Mouse (Mus musculus) CH12.LX (cell line): ENCODE measurements around the gene Rab11fip5. TPM values are rescaled to one million over a fixed set of nuclear protein-coding genes. Genes with fewer than 3 reads are reported as not detected.

Experiments
- DNase-seq: peaks from one replicate; pipeline ENCODE4 v3.0.0-alpha.2; 2013; ENCODE audit errors: extremely low read depth
- H3K27ac ChIP-seq: 2 replicates; pipeline ENCODE4 v1.5.1; 2012; ENCODE audit warnings: low read depth, mild to moderate bottlenecking, control low read depth, moderate library complexity; ENCODE audit not compliant: insufficient read depth
- H3K27me3 ChIP-seq: replicated peaks from 2 replicates; pipeline ENCODE3; 2012; ENCODE audit warnings: inconsistent platforms
- H3K36me3 ChIP-seq, 2 experiments: replicated peaks in 1 of 2; 2 replicates each; pipeline versions ENCODE3 to v1.6.1; 2012; ENCODE audit warnings: inconsistent platforms in 1 of 2, low read length in 1 of 2, mild to moderate bottlenecking in 1 of 2, mixed read lengths in 1 of 2, moderate library complexity in 1 of 2; ENCODE audit not compliant: control insufficient read depth in 1 of 2, insufficient read depth in 1 of 2
- H3K4me1 ChIP-seq, 2 experiments: 2 replicates each; pipeline ENCODE4 v1.6.1; 2012; ENCODE audit warnings: inconsistent platforms in 1 of 2, moderate library complexity in 1 of 2; ENCODE audit not compliant: insufficient read depth in 2 of 2, control insufficient read depth in 1 of 2
- H3K4me2 ChIP-seq: 2 replicates; pipeline ENCODE4 v1.6.1; 2012; ENCODE audit warnings: low read depth, mild to moderate bottlenecking, control low read depth; ENCODE audit not compliant: poor library complexity, insufficient read depth, severe bottlenecking
- H3K4me3 ChIP-seq, 3 experiments: fragments of 150-350 bp in 1 of 3; sonication (generic) in 1 of 3; replicated peaks in 1 of 3; 2 replicates each; pipeline versions ENCODE3 to v1.5.1; 2011 to 2012; ENCODE audit warnings: low read depth in 2 of 3, low read length in 2 of 3, mild to moderate bottlenecking in 2 of 3, moderate library complexity in 2 of 3, control low read depth in 1 of 3, improper control_type of control experiment in 1 of 3, inconsistent platforms in 1 of 3, mixed read lengths in 1 of 3; ENCODE audit not compliant: poor library complexity in 1 of 3
- H3K79me2 ChIP-seq: replicated peaks from 2 replicates; pipeline ENCODE4 v1.6.1; 2012; ENCODE audit warnings: mild to moderate bottlenecking, moderate library complexity; ENCODE audit not compliant: control insufficient read depth, poor library complexity, insufficient read depth, severe bottlenecking; ENCODE audit errors: extremely low read depth
- H3K9ac ChIP-seq: 2 replicates; pipeline ENCODE4 v1.6.1; 2012; ENCODE audit warnings: low read depth, mild to moderate bottlenecking, control low read depth, moderate library complexity; ENCODE audit not compliant: insufficient read depth
- H3K9me3 ChIP-seq: replicated peaks from 2 replicates; pipeline ENCODE3; 2012; ENCODE audit warnings: low read length, inconsistent platforms, mixed read lengths
- CHD2 ChIP-seq: IDR thresholded peaks from 2 replicates; pipeline ENCODE4 v1.6.1; 2011; ENCODE audit warnings: low read length, improper control_type of control experiment
- CTCF ChIP-seq, 2 experiments: IDR thresholded peaks in 1 of 2; conservative IDR thresholded peaks in 1 of 2; 2 replicates each; pipeline ENCODE4 v1.5.1; 2011 to 2012; ENCODE audit warnings: low read depth in 2 of 2, low read length in 2 of 2, improper control_type of control experiment in 1 of 2, inconsistent platforms in 1 of 2, mild to moderate bottlenecking in 1 of 2, moderate library complexity in 1 of 2
- E2F4 ChIP-seq: IDR thresholded peaks from 2 replicates; pipeline ENCODE4 v1.6.1; 2011; ENCODE audit warnings: low read depth, low read length, improper control_type of control experiment; ENCODE audit not compliant: insufficient replicate concordance
- ELF1 ChIP-seq: IDR thresholded peaks from 2 replicates; pipeline ENCODE4 v1.6.1; 2014; ENCODE audit warnings: low read depth, mild to moderate bottlenecking, inconsistent platforms, low read length, improper control_type of control experiment
- ETS1 ChIP-seq: conservative IDR thresholded peaks from 2 replicates; pipeline ENCODE4 v1.6.1; 2012; ENCODE audit warnings: low read depth, mild to moderate bottlenecking, inconsistent platforms, low read length, improper control_type of control experiment, moderate library complexity
- GABPA ChIP-seq: IDR thresholded peaks from 2 replicates; pipeline ENCODE4 v1.6.1; 2012; ENCODE audit warnings: low read depth, low read length, improper control_type of control experiment, inconsistent platforms; ENCODE audit not compliant: insufficient replicate concordance
- HCFC1 ChIP-seq: IDR thresholded peaks from 2 replicates; pipeline ENCODE4 v1.6.1; 2012; ENCODE audit warnings: low read depth, mild to moderate bottlenecking, inconsistent platforms, low read length, improper control_type of control experiment
- IRF4 ChIP-seq: IDR thresholded peaks from 2 replicates; pipeline ENCODE4 v1.6.1; 2014; ENCODE audit warnings: low read depth, mild to moderate bottlenecking, inconsistent platforms, low read length, improper control_type of control experiment
- JUND ChIP-seq: conservative IDR thresholded peaks from 2 replicates; pipeline ENCODE4 v1.6.1; 2011; ENCODE audit warnings: low read depth, low read length, improper control_type of control experiment
- KAT2A ChIP-seq: IDR thresholded peaks from 2 replicates; pipeline ENCODE4 v1.6.1; 2012; ENCODE audit warnings: low read length, improper control_type of control experiment, inconsistent platforms; ENCODE audit not compliant: insufficient replicate concordance
- MEF2A ChIP-seq: IDR thresholded peaks from 2 replicates; pipeline ENCODE4 v1.6.1; 2014; ENCODE audit warnings: low read depth, mild to moderate bottlenecking, inconsistent platforms, low read length, improper control_type of control experiment, borderline replicate concordance
- MXI1 ChIP-seq: IDR thresholded peaks from 2 replicates; pipeline ENCODE4 v1.6.1; 2011; ENCODE audit warnings: mild to moderate bottlenecking, low read depth, low read length, improper control_type of control experiment
- MYC ChIP-seq: IDR thresholded peaks from 2 replicates; pipeline ENCODE4 v1.6.1; 2011; ENCODE audit warnings: low read depth, mild to moderate bottlenecking, improper control_type of control experiment, low read length
- NELFE ChIP-seq: IDR thresholded peaks from 2 replicates; pipeline ENCODE4 v1.6.1; 2011; ENCODE audit warnings: low read depth, low read length, improper control_type of control experiment
- POLR2AphosphoS2 ChIP-seq: IDR thresholded peaks from 2 replicates; pipeline ENCODE4 v1.6.1; 2011; ENCODE audit warnings: low read depth, low read length, improper control_type of control experiment
- RAD21 ChIP-seq: IDR thresholded peaks from 2 replicates; pipeline ENCODE4 v1.6.1; 2011; ENCODE audit warnings: low read depth, mild to moderate bottlenecking, low read length, improper control_type of control experiment, moderate library complexity
- RCOR1 ChIP-seq: conservative IDR thresholded peaks from 2 replicates; pipeline ENCODE4 v1.6.1; 2012; ENCODE audit warnings: low read depth, mild to moderate bottlenecking, inconsistent platforms, low read length, improper control_type of control experiment
- SIN3A ChIP-seq: IDR thresholded peaks from 2 replicates; pipeline ENCODE4 v1.6.1; 2012; ENCODE audit warnings: low read length, improper control_type of control experiment, inconsistent platforms
- TBP ChIP-seq: conservative IDR thresholded peaks from 2 replicates; pipeline ENCODE4 v1.6.1; 2011; ENCODE audit warnings: low read depth, low read length, improper control_type of control experiment
- TCF12 ChIP-seq: IDR thresholded peaks from 2 replicates; pipeline ENCODE4 v1.6.1; 2014; ENCODE audit warnings: low read depth, mild to moderate bottlenecking, inconsistent platforms, low read length, improper control_type of control experiment
- UBTF ChIP-seq: IDR thresholded peaks from 2 replicates; pipeline ENCODE4 v1.6.1; 2012; ENCODE audit warnings: low read depth, mild to moderate bottlenecking, inconsistent platforms, low read length, improper control_type of control experiment, moderate library complexity
- ZKSCAN1 ChIP-seq: IDR thresholded peaks from 2 replicates; pipeline ENCODE4 v1.6.1; 2012; ENCODE audit warnings: low read depth, inconsistent platforms, low read length, improper control_type of control experiment, borderline replicate concordance
- ZMIZ1 ChIP-seq: IDR thresholded peaks from 2 replicates; pipeline ENCODE4 v1.6.1; 2012; ENCODE audit warnings: low read depth, mild to moderate bottlenecking, inconsistent platforms, low read length, improper control_type of control experiment
- dilution Hi-C: fragments of 300-500 bp; cut with MboI; formaldehyde crosslinking; loops from 2 replicates; pipeline ENCODE4 v1.14.3; 2020; ENCODE audit warnings: low sequenced_read_pairs; ENCODE audit not compliant: extremely low pct_unique_long_range_greater_than_20kb, extremely low pct_ligation_motif_present
- in situ Hi-C: fragments of 300-500 bp; cut with MboI; formaldehyde crosslinking; loops from 3 replicates; pipeline ENCODE4 v1.14.3; 2019; ENCODE audit warnings: low sequenced_read_pairs, low pct_ligation_motif_present, low pct_unique_long_range_greater_than_20kb, mixed read lengths
- polyA plus RNA-seq: library from polyadenylated mRNA; unstranded; fragments of >175 nt; gene quantifications from 2 replicates; pipeline ENCODE4 v1.2.1, GENCODE M21; 2012; ENCODE audit warnings: low read depth; ENCODE audit not compliant: insufficient read length
- total RNA-seq, 2 experiments: library from RNA; depleted of rRNA; stranded (reverse); fragments of 300-350 nt in 1 of 2; fragments of >200 nt in 1 of 2; gene quantifications; 2 replicates each; pipeline ENCODE4 v1.2.3; 2012 to 2014

Rab11fip5 gene
- total and polyA plus RNA-seq, 3 experiments = 0.13 to 0.30 (median 0.17) TPM

DNA sequence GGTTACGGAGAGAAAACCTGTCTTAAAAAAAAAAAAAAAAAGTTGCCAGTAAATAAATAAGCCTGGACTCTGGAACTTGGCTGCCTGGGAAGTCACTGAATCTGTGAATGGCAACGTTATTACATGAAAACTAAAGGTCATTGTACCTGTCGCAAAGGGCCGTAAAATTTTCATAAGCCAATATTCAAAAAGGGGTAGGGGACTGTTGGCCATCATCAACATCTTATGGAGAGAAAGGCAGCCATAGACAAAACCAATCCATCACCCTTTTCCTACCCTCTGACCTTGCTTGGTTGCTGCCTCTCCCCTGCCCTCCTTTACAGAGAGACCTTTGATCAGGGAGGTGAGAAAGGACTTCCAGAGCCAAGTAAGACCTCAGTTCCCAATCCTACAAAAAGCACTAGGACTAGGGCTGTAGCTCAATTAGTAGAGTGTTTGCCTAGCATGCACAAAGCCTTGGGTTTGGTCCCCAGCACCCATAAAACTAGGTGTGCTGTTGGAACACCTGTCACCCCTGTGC is 44.7 kb downstream of the Rab11fip5 start:
- H3K79me2 ChIP-seq = no peaks in the 10 kb centered on the region
- TF ChIP-seq MYC = no peak
- no peak for TF ChIP-seq KAT2A
- no peak for TF ChIP-seq CHD2
- TF ChIP-seq MXI1 = no peak
- no peak for TF ChIP-seq JUND
- TF ChIP-seq NELFE = no peak
- no peak for TF ChIP-seq RCOR1
- TF ChIP-seq ZKSCAN1 = no peak
- TF ChIP-seq POLR2AphosphoS2 = no peak
- no peak for TF ChIP-seq E2F4
- no peak overlapping the region for H3K4me3 ChIP-seq
- in situ Hi-C loops (no loop called here), dilution Hi-C loops (no loop called here)
- H3K9me3 ChIP-seq = no peaks in the 10 kb centered on the region
- no peaks in the 10 kb centered on the region for H3K36me3 ChIP-seq
- DNase-seq = no peak
- no peak overlapping the region for H3K4me2 ChIP-seq
- H3K27me3 ChIP-seq = peaks cover 15% of the 10 kb centered on the region
- no peak overlapping the region for H3K9ac ChIP-seq
- H3K27ac ChIP-seq = no peak overlapping the region
- H3K4me1 ChIP-seq = peaks cover 3 to 32% of the 10 kb centered on the region in 2 experiments; a peak in 3 of 4 replicates

DNA sequence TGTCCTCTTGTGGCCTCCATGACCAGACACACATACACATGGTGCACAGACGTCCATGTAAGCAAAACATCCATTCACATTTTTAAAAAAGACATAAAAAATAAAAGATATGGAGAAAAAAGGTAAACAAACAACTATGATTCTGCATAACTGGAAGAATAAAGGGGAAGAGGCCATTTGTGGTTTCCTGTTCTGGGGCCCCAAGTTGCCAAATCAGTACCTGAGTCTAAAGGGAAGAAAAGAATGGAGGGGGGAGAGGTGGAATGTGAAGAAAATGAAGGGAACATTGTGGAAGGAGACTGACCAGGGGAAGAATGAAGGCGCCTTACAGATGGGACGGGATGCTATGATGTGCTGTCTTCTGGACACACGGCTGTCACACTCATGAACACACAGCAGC is 47.9 kb downstream of the Rab11fip5 start:
- Histone ChIP-seq H3K36me3 (no peaks in the 10 kb centered on the region), H3K27me3 (no peaks in the 10 kb centered on the region), H3K9me3 (no peaks in the 10 kb centered on the region), H3K4me1 (peaks cover 5 to 30% of the 10 kb centered on the region in 2 experiments; a peak in 3 of 4 replicates), H3K4me3 (no peak overlapping the region), H3K27ac (no peak overlapping the region), H3K9ac (no peak overlapping the region), H3K4me2 (no peak overlapping the region), H3K79me2 (no peaks in the 10 kb centered on the region)
- DNase-seq = no peak
- dilution Hi-C loops = no loop called here
- in situ Hi-C loops = no loop called here
- TF ChIP-seq MEF2A (no peak), RCOR1 (no peak)

DNA sequence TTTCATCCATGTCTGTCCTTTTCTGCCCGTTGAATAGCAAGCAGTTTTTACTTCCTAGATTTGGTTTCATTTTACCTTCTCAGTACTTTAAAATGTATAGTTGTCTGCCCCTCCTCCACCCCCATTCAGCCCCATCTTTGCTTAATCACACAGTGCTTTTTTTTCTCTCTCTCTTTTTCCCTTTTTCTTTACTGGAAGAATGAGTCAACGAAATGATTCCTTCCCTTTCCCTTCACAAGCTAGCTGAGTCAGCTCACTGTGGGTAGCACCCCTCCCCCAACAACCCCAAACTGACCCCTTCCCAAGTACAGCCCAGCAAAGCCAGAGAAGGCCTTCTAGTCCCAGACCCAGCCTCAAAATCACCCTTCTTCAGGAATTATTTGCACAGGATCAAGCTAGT is 49.3 kb downstream of the Rab11fip5 start:
- Histone ChIP-seq H3K9ac (no peak overlapping the region), H3K9me3 (no peaks in the 10 kb centered on the region), H3K4me1 (peaks cover 5 to 30% of the 10 kb centered on the region in 2 experiments; a peak in 3 of 4 replicates), H3K4me2 (no peak overlapping the region), H3K27ac (no peak overlapping the region), H3K79me2 (no peaks in the 10 kb centered on the region), H3K27me3 (no peaks in the 10 kb centered on the region), H3K36me3 (no peaks in the 10 kb centered on the region), H3K4me3 (no peak overlapping the region)
- DNase-seq = no peak
- dilution Hi-C loops = no loop called here
- in situ Hi-C loops = no loop called here
- no peak for TF ChIP-seq MEF2A
- TF ChIP-seq GABPA = no peak
- TF ChIP-seq MXI1 = no peak
- TF ChIP-seq ELF1 = no peak
- no peak for TF ChIP-seq ETS1
- no peak for TF ChIP-seq CHD2
- TF ChIP-seq CTCF (conservative IDR thresholded peaks at IDR 0.05 in 1 of 2, IDR thresholded peaks at IDR 0.05 in 1 of 2; ENCODE audit: low read depth in 2 of 2, low read length in 2 of 2) = no peak
- no peak for TF ChIP-seq UBTF
- TF ChIP-seq HCFC1 = no peak
- TF ChIP-seq TBP = no peak
- TF ChIP-seq ZMIZ1 = no peak
- TF ChIP-seq MYC = no peak
- no peak for TF ChIP-seq POLR2AphosphoS2
- no peak for TF ChIP-seq IRF4
- no peak for TF ChIP-seq TCF12
- TF ChIP-seq SIN3A = no peak
- TF ChIP-seq ZKSCAN1 = no peak
- no peak for TF ChIP-seq RAD21
